Mouse (Mus musculus) A20 (cell line): Measurements from ENCODE around the gene Prrc2b.

Source experiments
- DNase-seq: peaks from one replicate; pipeline ENCODE4 v3.0.0-alpha.2; 2011; ENCODE audit warnings: low read depth, low spot score

The Prrc2b gene

DNA sequence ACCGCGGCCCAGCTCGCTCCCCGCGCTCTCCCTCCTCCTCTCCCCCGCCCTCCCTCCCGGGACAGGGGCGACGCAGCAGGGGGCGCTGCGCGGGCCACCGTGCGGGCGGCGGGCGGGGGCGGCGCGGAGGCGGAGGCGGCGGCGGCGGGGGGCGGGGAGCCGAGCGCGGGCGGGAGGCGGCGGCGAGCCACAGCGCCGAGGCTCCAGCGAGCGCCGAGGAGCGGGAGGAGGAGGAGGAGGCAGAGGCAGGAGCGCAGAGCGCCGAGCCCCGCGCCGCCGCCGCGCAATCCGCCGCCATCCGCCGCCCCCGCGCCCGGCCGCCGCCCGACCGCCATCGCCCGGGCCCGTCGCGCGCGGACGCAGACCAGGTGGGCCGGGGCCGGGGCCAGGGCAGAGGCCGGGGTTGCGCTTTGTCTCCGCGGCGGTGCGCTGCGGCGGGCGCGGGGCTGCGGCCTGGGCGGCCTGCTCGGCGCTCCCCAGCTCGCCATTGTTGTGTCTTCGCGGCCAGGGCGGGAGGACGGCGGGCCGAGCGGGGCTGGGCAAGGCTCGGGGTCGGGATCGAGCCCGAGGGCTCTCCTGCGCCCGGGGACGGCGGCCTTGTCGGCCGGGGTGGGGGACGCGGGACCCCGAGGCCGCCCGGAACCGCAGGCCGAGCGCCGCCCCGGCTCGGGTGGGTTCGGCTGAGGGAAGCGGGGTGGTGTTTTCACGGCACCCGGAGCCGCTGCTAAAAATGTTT lies at the start of gene Prrc2b:
Gene Prrc2b (plus strand): TSS at position 159 of the 736 bp plus-strand sequence.
- DNase-seq, result no peak

DNA sequence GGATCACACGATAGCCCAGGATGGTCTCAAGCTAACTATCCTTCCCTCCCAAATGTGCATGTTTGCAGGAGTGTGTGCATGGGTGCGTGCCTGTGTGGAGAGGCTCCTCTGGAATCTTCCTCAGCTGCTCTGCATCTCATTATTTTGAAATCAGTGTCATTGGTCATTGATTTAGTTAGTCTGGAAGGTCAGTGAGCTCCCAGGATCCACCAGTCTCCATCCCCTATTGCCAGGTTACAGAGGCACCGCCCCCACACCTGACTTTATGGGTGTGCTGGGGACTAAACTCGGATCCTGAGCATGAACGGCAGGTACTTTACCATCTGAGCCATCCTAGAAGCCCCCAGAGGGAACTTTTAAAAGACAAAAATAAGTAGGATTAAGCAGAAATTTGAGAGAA lies 47.9 kb upstream of the Prrc2b start:
- no peak for DNase-seq

DNA sequence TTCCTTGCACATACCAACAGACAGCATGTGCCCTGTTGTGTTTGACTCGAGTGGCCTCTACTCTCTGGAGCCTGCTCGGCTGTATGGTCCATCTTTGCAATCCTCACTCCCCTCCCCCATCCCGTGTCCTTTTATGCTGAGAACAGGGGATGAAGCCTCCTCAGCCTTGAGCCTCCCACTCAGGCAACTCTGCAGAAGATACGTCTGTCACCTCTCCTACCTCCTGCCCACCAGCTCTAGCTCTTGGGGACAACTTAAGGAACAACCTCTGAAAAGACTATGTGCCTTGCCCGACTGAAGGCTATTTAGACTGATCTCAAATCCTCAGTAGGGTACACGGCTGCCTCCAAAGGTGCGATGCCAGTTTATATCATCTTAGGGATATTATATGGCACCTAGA lies 47.3 kb upstream of the Prrc2b start:
- no peak for DNase-seq

DNA sequence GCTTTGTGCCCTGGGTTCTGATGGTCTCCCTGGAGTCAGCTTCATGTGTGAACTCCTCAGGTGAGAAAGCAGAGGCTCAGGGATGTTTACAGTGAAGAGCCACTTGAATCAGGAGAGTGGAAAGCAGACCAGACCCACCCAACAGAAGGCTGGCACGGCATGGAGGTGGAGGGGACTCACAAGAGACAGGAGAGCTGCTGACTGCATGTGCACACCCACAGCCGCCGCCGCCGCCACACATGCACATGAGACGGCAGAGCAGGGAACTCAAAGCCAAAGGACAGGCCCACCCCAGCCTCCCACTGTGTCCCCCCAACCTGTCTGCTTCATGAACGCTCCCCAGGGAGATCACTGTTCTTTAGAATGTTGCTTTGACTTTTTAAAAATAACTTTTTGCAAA lies 46.8 kb upstream of the Prrc2b start:
- no peak for DNase-seq

DNA sequence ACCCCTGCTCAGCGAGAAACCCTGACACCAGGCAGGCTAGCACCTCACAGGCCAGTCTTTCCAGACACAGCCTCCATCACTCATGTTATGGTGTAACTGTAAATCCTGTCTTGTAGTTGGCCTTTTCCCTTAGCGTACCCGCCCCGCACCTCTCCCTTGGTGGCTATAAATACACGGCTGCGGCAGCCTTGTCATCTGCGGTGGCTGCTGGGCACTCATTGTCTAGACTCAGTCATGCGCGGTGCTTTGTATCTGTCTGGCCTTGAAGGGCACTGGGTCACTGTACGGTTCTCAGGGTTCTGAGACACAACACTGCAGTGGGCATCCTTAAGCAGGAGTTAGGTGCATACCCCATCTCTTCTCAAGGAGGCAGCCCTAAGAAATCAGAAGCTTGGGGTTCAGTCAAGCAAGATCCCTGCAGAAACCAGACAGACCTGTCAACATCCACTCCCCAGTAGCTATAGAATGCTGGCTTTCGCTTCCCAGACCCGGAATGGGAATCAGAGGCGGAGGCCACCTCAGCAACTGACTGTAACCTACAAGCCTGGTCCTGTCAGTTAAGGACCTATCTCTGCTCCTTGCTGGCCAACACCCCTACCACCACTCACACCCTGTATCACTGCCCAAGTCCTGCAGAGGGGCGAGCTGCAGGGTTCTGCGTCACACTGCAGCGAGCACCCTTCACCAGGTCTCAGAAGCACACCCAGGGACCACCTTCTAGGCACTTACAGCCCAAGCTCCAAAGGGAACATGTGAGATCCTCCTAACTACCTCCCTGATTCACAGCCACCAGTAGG lies 45.6 kb upstream of the Prrc2b start:
- no peak for DNase-seq

DNA sequence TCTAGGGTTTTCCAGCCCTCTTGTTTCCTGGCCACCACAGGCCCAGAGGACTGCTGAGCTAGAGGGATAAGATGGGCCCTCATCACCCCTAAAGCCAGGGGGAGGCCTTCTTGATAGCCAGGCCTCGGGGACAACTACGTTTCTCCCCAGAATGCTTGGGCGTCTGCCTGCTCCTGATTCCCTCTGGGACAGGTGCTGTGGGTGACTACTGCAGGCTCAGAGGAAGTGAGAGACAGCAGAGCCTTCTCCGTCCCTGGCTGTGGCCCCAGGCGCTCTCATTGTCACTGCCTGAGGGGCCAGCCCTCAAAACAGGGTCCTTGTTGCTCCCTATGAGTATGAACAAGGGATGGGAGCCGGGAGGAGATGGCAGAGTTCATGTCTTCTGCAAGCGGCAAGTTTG lies 45.0 kb upstream of the Prrc2b start:
- no peak for DNase-seq

DNA sequence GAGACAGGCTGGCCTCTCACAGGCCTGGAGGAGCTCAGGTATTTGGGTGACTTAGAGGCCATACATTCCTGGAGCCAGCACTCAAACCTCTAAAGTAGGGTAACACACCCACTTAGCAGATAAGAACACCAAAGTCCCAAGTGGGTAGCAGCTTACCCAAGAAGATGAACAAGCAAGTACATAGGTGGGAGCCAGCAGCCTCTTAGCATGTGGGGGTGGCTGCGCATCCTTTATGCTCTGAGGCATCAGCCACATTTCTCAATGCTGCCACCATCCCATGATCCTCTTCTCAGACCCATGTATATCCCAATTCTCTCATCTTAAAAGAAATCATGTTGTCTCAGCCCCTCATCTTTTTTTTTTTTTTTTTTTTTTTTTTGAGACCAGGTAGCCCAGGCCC lies 39.6 kb upstream of the Prrc2b start:
- no peak for DNase-seq

DNA sequence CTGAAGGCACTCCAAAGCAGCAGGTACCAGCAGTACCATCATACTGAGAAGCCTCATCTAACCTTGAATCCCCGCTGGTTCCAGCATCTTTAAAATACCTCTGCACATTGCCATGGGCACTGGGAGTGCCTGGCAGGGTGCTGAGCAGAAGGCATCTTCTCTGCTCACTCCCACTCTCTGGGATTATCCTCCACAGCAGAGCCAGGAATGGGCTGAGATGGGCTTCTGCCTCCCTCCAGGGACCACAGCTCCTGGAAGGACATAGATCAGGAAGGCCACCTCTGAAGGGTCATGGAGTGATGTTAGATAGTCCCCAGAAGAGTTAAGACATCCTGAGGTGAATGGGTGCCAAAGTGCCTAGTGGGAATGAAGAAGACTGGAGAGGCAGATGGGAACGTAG lies 38.3 kb upstream of the Prrc2b start:
- no peak for DNase-seq

DNA sequence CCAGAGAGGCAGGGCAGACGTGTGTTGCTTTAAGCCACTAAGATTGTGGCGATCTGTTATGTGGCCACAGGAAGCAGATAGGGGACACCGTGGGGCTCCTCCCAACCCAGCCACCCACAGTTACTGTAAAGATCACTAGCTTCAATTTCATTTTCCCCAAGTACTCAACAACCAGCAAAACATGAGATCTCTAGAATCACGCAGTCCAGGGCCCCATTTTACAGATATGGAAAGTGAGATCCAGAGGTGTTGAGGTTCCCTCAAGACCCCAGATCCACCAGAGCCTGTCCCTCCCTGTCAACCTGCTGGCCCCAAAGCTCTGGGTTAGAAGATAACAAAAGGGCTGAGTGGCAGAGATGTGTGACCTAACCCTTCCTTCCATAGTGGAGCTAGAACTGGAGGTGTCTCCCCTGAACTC lies 35.0 kb upstream of the Prrc2b start:
- DNase-seq, result no peak

DNA sequence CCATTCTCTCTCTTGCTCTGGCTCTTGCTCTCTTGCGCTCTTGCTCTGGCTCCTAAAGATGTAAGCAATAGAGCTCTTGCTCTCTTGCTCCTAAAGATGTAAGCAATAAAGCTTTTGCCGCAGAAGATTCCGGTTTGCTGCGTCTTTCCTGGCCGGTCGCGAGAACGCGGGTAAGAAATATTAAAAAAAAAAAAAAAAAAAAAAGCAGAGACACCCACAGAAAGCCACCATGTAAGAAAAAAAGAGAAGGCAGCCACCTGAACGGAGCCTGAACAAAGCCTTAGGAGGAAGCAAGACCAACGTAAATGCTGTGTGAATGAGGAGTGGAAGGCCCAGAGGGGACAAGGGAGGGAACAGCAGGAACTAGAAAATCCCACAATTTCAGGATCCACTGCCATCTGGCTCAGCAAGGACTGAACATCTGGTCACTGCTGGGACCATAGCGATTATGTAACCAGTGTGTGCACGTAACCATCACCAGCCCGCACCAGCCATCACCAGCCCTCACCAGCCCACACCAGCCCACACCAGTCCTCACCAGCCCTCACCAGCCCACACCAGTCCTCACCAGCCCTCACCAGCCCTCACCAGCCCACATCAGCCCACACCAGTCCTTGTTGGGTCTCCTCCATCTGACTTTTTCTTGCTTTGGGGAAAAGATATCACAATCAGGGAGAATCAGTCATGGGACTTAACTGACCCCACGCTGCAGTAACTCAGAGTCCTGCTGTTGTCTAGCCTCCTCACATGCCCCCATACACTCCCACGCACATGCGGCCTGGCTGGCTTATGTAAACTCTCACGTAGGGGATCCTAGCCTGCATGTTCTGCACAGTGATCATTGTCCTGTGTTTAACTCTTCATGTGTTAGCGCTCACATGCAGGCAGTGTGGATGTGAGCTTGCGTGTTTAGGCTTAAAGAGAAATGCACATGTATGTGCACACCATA lies 30.8 kb upstream of the Prrc2b start:
- no peak for DNase-seq

DNA sequence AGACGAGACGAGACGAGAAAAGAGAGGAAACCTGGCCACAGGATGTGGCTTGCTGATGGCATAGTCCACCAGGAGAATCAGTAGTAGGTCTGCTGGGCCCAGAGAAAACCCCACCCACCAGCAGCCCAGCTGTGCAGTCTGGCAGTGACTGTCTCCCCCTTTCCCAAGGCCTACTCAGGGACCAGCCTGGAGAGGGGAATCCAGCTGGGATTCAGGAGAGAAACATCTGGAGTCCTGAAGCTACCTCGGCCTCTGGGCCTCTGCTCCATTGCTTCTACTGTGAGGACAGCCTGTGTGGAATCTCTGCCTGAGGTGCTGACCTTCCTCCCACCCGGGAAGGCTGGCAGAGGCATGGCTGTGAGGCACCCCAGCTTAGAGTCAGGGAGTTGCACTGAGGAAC lies 29.7 kb upstream of the Prrc2b start:
- no peak for DNase-seq

DNA sequence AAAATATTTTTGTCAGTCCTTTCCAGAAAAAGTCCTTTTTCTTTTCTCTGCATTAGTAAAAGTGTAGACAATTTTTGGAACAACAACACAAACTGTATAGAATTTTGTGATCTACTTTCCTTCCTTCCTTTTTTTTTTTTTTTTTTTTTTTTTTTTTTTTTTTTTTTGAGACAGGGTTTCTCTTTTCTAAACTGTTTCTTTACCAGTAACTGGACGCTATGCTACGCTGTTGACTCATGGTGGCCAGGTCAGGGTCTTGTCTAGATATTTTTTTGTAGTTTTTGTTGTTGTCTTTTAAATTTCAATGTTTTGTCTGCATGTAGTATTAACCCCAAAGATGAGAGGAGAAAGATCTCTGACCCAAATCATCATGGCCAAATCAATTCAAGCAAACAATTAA lies 29.1 kb upstream of the Prrc2b start:
- no peak for DNase-seq

DNA sequence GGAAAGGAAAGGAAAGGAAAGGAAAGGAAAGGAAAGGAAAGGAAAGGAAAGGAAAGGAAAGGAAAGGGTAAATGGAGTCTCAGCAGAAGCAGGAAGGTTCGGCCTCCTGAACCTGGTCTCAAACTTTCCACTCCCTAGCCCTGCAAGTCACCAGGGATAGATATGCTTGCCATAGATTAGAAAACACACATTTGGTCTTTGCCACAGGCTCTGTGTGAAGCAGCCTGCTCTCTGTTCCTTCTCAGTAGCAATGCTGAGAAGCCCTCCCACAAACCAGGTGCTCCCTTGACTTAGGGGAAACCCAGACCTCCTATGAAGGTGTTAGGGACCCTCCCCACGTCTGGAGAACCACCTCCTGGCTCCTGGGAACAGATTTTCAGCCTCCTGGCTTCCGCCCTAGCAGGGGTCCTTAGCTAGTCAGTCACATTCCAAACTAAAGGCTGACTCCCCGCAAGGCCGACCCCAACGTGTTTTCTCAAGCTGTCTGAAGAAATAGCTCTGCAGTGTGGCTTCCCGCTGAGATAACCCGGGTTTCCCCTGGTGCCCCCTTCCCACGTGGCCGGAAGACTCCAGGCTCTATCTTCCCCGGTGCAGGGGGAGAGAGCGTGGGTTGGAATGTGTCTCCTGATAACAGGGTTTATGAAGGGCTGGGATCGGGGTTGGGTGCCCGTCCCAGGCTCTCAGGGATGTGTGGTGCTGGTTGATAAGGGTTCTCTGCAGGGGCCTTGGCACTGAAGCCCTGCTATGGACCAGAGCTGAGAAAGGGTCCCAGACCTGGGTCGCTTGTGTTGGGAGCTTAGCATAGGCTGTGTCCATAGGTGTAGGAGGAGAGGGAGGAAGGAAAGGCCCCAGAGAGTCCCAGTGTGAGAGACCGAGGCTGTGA lies 23.0 kb upstream of the Prrc2b start:
- DNase-seq, result no peak

DNA sequence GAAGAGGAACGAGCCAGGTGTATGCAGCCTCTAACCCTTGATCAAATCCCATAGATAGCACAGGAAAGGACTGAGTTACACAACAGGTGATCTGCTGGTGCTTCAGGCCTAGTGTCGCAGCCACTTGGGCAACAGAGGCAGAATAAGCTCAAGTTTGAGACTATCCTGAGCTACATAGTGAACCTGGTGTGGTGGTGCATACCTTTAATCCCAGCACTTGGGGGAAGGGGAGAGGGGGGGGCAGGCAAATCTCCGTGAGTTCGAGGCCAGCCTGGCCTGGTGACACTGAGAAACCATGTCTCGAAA lies 22.4 kb upstream of the Prrc2b start:
- DNase-seq, result no peak

DNA sequence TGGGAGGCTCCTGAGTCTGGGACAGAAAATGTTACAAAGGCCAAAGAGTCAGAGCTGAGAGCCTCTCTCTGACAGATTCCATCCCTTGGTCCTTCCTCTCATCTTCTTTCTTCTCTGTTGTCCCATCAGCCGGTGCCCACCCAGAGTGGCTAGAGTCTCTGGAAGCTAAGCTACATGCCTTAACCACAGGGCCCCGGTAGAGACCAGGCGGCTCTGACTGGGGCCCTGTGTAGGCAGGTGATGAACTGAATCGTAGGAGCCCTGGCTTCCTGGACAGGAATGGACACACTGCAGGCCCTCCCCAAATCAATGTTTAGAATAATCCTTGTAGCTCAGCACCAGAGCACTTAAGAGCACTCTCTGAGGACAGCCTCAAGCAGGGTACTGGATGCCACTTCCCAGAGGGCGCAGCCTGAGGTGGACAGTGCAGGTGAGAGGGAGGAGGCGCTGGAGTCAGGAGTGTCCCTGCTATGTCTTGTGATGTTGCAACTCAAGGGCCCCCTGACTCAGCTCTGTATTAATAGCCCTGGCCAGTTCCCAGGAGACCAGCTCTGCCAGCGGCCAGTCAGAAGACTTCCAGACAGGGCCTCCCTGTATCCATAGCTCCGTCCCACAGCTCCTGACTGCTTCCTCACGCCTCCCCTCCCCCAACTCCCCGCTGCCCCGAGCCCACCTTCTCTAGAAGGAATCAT lies 21.4 kb upstream of the Prrc2b start:
- no peak for DNase-seq

DNA sequence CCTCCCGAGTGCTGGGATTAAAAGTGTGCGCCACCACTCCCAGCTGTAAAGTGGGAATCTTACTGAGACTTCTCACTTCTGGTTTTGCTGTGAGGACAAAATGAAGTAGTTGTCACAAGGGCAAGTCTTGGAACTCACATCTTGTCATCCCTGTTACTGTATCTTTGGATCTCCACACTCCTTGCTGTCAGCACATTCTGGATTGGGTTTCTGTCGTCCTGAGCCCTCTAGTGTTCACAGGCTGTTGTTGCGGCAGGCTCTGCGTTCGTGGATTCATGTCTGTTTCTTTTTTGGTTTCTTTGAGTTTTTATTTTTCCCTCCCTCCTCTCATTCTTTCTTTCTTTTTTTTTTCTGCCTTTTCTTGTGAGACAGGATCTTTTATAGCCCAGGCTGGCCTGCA lies 20.4 kb upstream of the Prrc2b start:
- peak; percentile 55 for DNase-seq

DNA sequence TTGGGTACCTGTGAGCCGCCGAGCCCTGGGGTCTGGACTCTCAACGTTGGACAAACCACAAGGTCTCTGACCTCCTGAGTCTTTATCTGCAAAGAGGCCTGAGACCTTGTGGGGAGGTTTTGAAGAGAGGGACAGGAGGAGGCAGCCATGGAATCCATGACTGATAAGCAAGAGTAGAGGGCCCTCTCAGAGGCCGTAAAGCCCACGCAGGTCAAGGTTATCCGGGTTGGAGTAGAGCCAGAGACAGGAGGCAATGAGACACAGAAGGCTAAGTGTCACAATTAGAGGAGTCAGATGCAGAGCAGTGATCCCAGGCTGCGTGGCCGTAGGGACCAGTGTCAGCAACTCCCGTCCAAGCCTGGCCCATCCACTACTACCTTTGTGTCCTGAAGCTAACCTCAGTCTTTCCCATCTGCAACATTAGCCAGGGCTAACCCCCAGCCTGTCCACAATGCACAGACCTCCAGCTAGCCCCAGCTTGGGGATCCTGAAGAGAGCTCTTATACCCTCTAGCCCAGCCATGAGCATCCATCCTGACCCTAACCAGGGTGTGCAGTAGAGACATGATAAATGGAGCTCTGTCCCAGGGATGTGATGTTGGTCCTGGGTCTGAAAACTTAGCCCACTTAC lies 19.6 kb upstream of the Prrc2b start:
- no peak for DNase-seq

DNA sequence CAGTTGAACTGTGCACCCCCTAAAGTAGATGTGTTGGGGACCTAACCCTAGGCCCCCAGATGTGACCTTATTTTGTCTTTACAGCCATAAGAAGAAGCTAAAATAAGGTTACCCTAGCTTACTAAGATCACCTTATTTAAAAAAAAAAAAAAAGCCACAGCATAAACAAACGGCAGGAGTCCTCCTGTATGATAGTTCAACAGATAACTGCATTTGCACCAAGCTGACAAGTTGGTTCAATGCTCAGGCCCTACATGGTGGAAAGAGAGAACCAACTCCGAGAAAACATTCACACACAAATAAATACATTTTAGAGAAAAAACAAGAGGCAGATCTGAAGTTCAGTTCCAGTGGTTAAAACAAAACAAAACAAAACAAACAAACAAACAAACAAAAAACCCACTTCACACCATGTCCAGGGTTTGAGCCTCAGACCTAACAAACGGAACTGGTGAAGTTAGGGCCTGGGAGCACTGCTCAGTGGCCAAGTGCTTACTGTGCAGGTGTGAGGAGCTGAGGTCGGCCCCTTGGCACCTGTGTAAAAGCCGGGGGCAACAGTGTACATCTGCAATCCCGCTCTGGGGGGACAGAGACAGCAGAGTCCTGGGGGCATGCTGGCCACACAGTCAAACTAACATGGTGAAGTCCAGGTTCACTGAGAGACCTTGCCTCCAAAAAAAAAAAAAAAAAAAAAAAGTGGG lies 18.9 kb upstream of the Prrc2b start:
- DNase-seq, result no peak

DNA sequence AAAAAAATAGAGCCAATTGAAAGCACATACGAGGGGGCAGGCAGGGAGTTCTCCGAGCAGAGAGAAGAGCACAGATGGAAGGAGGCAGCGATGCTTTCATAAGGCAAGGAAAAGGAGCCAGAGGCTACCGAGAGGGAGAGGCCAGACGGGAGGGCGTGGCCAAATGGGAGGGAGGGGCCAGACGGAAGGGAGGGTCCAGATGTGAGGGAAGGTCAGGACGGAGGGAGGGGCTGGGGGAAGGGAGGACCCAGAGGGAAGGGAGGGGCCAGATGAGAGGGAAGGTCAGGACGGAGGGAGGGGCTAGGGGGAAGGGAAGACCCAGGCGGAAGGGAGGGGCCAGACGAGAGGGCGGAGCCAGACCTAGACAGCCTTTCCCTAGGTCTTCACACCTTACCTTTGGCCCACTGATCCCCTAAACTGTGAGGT lies 18.3 kb upstream of the Prrc2b start:
- DNase-seq, result peak; percentile 93

DNA sequence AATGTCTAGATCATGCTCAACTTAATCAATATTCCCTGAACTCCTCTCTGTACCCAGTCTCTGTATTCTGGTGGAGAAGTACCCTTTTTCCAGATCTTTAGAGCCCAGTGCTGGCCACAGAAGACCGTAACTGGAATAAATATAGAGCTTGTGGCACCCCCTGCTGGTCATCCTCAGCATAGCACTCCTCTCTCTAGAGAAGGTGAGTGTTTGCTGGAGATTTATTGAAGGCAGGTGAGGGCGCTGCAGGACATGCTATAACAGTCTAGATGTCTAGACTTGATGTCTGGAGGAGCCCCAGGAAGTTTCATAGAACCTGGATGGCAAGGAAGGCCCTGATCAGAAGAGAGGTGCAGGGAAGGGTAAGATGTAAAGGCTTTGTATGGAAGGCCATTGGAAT lies 16.8 kb upstream of the Prrc2b start:
- DNase-seq, result peak; percentile 89
